In genomic region chr13:58056618-58057017, GRCm38 (mm10) we compare ENCODE assay signal across 14 mouse cellular contexts. TPM values are rescaled to one million over a fixed set of nuclear protein-coding genes. Genes with fewer than 3 reads are reported as not detected.
DNase-seq lines count a peak whose midpoint lies in the region; ATAC-seq and TF ChIP-seq lines count a peak whose summit lies in the region.
"Had no signal": no experiment of that assay in that cellular context is flagged by ENCODE, and none has a peak within 500 bp of the region (broad histone marks: within the 10 kb centered on the region; RNA-seq: fewer than 3 reads in every experiment).

No protein-coding gene starts in this region.

- ATAC-seq in hindbrain, embryonic 11.5 days (ENCODE audit: low FRiP score) = no peak
- no peak for ATAC-seq in hindbrain, embryonic 12.5 days (ENCODE audit: low FRiP score)
- ATAC-seq in midbrain, postnatal 0 days (ENCODE audit: low FRiP score) = no peak
- ATAC-seq in midbrain, embryonic 13.5 days = no peak

- no peaks in the 10 kb centered on the region for H3K36me3 ChIP-seq in hindbrain, embryonic 11.5 days (ENCODE audit: control insufficient read depth, insufficient read depth, low read length)
- peaks cover 5% of the 10 kb centered on the region for H3K36me3 ChIP-seq in hindbrain, embryonic 12.5 days
- peaks cover 18% of the 10 kb centered on the region for H3K36me3 ChIP-seq in midbrain, postnatal 0 days (ENCODE audit: insufficient read depth, low read length)
- H3K36me3 ChIP-seq in midbrain, embryonic 13.5 days = peaks cover 2% of the 10 kb centered on the region
- no peaks in the 10 kb centered on the region for H3K36me3 ChIP-seq in splenic B cell, adult 2 months (ENCODE audit: control insufficient read depth, insufficient read depth, low read length, poor library complexity, severe bottlenecking)
- H3K36me3 ChIP-seq: embryonic facial prominence, embryonic 15.5 days; neural tube, embryonic 12.5 days had no signal

- peak; percentile 59 for TF ChIP-seq CTCF in midbrain, postnatal 0 days (IDR thresholded peaks at IDR 0.05)

- H3K9me3 ChIP-seq in hindbrain, embryonic 11.5 days (ENCODE audit: control insufficient read depth, low read length) = peaks cover 4% of the 10 kb centered on the region; the same call in 1 of the 2 replicates
- 0 out of 2 replicates have a peak, but pooled peaks cover 3% of the 10 kb centered on the region for H3K9me3 ChIP-seq in hindbrain, embryonic 12.5 days (replicated peaks)
- no peaks in the 10 kb centered on the region for H3K9me3 ChIP-seq in midbrain, postnatal 0 days (ENCODE audit: low read length)
- H3K9me3 ChIP-seq in midbrain, embryonic 13.5 days = no peaks in the 10 kb centered on the region; the same call in 1 of the 2 replicates
- H3K9me3 ChIP-seq: embryonic facial prominence, embryonic 15.5 days; hindbrain, embryonic 15.5 days had no signal

- H3K4me2 ChIP-seq in hindbrain, embryonic 11.5 days (replicated peaks; ENCODE audit: low read depth, low read length) = no peak overlapping the region
- no peak overlapping the region for H3K4me2 ChIP-seq in hindbrain, embryonic 12.5 days (replicated peaks)
- no peak overlapping the region for H3K4me2 ChIP-seq in midbrain, postnatal 0 days (ENCODE audit: low read depth, low read length, poor library complexity, severe bottlenecking)
- no peak overlapping the region for H3K4me2 ChIP-seq in midbrain, embryonic 13.5 days (replicated peaks)
- H3K4me2 ChIP-seq: embryonic facial prominence, embryonic 15.5 days; heart, embryonic 11.5 days; hindbrain, embryonic 15.5 days; neural tube, embryonic 12.5 days had no signal

- WGBS in hindbrain, embryonic 11.5 days = 82% methylated on average over 4 of the region's 4 CpGs
- 80% methylated on average over 4 of the region's 4 CpGs for WGBS in hindbrain, embryonic 12.5 days
- 86% methylated on average over 4 of the region's 4 CpGs for WGBS in midbrain, postnatal 0 days
- 79% methylated on average over 4 of the region's 4 CpGs for WGBS in midbrain, embryonic 13.5 days

- H3K4me3 ChIP-seq in hindbrain, embryonic 11.5 days (ENCODE audit: low read depth, low read length) = no peak overlapping the region
- H3K4me3 ChIP-seq in hindbrain, embryonic 12.5 days = no peak overlapping the region
- H3K4me3 ChIP-seq in midbrain, postnatal 0 days (ENCODE audit: low read depth, low read length) = no peak overlapping the region
- no peak overlapping the region for H3K4me3 ChIP-seq in midbrain, embryonic 13.5 days (replicated peaks)
- H3K4me3 ChIP-seq: embryonic facial prominence, embryonic 15.5 days; hindbrain, embryonic 15.5 days; neural tube, embryonic 12.5 days had no signal

- no peaks in the 10 kb centered on the region for H3K4me1 ChIP-seq in hindbrain, embryonic 11.5 days (replicated peaks; ENCODE audit: control insufficient read depth, insufficient read depth, low read length)
- H3K4me1 ChIP-seq in hindbrain, embryonic 12.5 days = peaks cover 4% of the 10 kb centered on the region
- no peaks in the 10 kb centered on the region for H3K4me1 ChIP-seq in midbrain, postnatal 0 days (ENCODE audit: insufficient read depth, low read length)
- no peaks in the 10 kb centered on the region for H3K4me1 ChIP-seq in midbrain, embryonic 13.5 days (replicated peaks)
- H3K4me1 ChIP-seq: embryonic facial prominence, embryonic 15.5 days had no signal

- peak; percentile 11 for DNase-seq in hindbrain, embryonic 11.5 days (ENCODE audit: low spot score)
- DNase-seq in midbrain, postnatal 0 days (ENCODE audit: low spot score) = no peak
- DNase-seq in ZHBTc4 (ENCODE audit: low read depth, low spot score) = peak; percentile 57
- DNase-seq in splenic B cell, adult 2 months (ENCODE audit: low read depth, low spot score) = peak; percentile 19
- DNase-seq in layer of hippocampus, postnatal 36 days = no peak
- DNase-seq: adrenal gland, postnatal 10 days; cerebellum, adult 8-10 months; right cerebral cortex, postnatal 14 days had no signal

- no peak overlapping the region for H3K9ac ChIP-seq in hindbrain, embryonic 11.5 days (ENCODE audit: low read depth, low read length)
- no peak overlapping the region for H3K9ac ChIP-seq in hindbrain, embryonic 12.5 days
- H3K9ac ChIP-seq in midbrain, postnatal 0 days (replicated peaks; ENCODE audit: low read length, poor library complexity, severe bottlenecking) = no peak overlapping the region
- no peak overlapping the region for H3K9ac ChIP-seq in midbrain, embryonic 13.5 days (replicated peaks)
- H3K9ac ChIP-seq: embryonic facial prominence, embryonic 15.5 days; hindbrain, embryonic 15.5 days; neural tube, embryonic 12.5 days had no signal

- H3K27me3 ChIP-seq in hindbrain, embryonic 11.5 days (ENCODE audit: control insufficient read depth, insufficient read depth, low read length) = no peaks in the 10 kb centered on the region
- H3K27me3 ChIP-seq in hindbrain, embryonic 12.5 days = no peaks in the 10 kb centered on the region
- no peaks in the 10 kb centered on the region for H3K27me3 ChIP-seq in midbrain, postnatal 0 days (ENCODE audit: insufficient read depth, low read length)
- no peaks in the 10 kb centered on the region for H3K27me3 ChIP-seq in midbrain, embryonic 13.5 days
- H3K27me3 ChIP-seq in splenic B cell, adult 2 months (ENCODE audit: control insufficient read depth, insufficient read depth, low read length, poor library complexity, severe bottlenecking) = no peaks in the 10 kb centered on the region
- H3K27me3 ChIP-seq: embryonic facial prominence, embryonic 15.5 days; hindbrain, embryonic 15.5 days; neural tube, embryonic 12.5 days had no signal

- no peak overlapping the region for H3K27ac ChIP-seq in hindbrain, embryonic 11.5 days (ENCODE audit: low read depth, low read length)
- H3K27ac ChIP-seq in hindbrain, embryonic 12.5 days = no peak overlapping the region
- no peak overlapping the region for H3K27ac ChIP-seq in midbrain, postnatal 0 days (ENCODE audit: low read depth, low read length)
- no peak overlapping the region for H3K27ac ChIP-seq in midbrain, embryonic 13.5 days
- H3K27ac ChIP-seq: embryonic facial prominence, embryonic 15.5 days; hindbrain, embryonic 15.5 days; neural tube, embryonic 12.5 days had no signal

RNA-seq across cellular contexts. Expression of gene Klhl3, which starts 56.8 kb away (rescaled TPM):
- polyA plus RNA-seq in hindbrain, embryonic 11.5 days (2014; fragmentation: Nextera tagmentation; extraction: Ambion mirVana) = 3.8 and 3.9 TPM in 2 replicates
- 5.8 and 6.3 TPM in 2 replicates for polyA plus RNA-seq in hindbrain, embryonic 12.5 days (2016; fragmentation: Nextera tagmentation; extraction: Ambion mirVana)
- 11.0 and 13.4 TPM in 2 replicates for total RNA-seq in midbrain, postnatal 0 days (2014; rRNA removed)
- polyA plus RNA-seq in midbrain, postnatal 0 days (2015; fragmentation: Nextera tagmentation; extraction: Ambion mirVana) = 9.8 and 11.2 TPM in 2 replicates
- 8.9 and 9.6 TPM in 2 replicates for polyA plus RNA-seq in midbrain, embryonic 13.5 days (2015; fragmentation: Nextera tagmentation; extraction: Ambion mirVana)
- 10 to 100 TPM; 50.4 to 52.7 TPM for total RNA-seq in layer of hippocampus, postnatal 36 days (2021)

Comparison
In these comparisons a context has a peak if more than half of its experiments do, and no peak if none do; other contexts are left out.
1. DNase-seq: peak in hindbrain, embryonic 11.5 days (single experiment), ZHBTc4 (single experiment) and splenic B cell, adult 2 months (single experiment); none in midbrain, postnatal 0 days (single experiment) and layer of hippocampus, postnatal 36 days (0 of 2).